Mouse (Mus musculus) brain, embryonic 14.5 days (tissue): ENCODE measurements around the gene Sec1. TPM values are rescaled to one million over a fixed set of nuclear protein-coding genes. Genes with fewer than 3 reads are reported as not detected.

ENCODE experiments used
- DNase-seq: peaks from one replicate; pipeline ENCODE4 v3.0.0-alpha.2; 2011; ENCODE audit warnings: low read depth
- CTCF ChIP-seq: fragments of 200-500 bp; IDR thresholded peaks from 2 replicates; pipeline ENCODE4 v1.5.1; 2012; ENCODE audit warnings: inconsistent platforms, mild to moderate bottlenecking, moderate library complexity, borderline replicate concordance; ENCODE audit not compliant: insufficient read depth, insufficient read length; ENCODE audit errors: extremely low read depth
- POLR2A ChIP-seq: fragments of 200-500 bp; IDR thresholded peaks from 2 replicates; pipeline ENCODE4 v1.6.1; 2012; ENCODE audit warnings: mild to moderate bottlenecking, inconsistent platforms, borderline replicate concordance; ENCODE audit not compliant: poor library complexity, insufficient read depth, insufficient read length, severe bottlenecking; ENCODE audit errors: extremely low read depth
- polyA plus RNA-seq: library from polyadenylated mRNA; depleted of rRNA; stranded (reverse); fragments of >200 nt; gene quantifications from 2 replicates; pipeline ENCODE4 v1.2.3, GENCODE M21; 2012

Gene Sec1
- polyA plus RNA-seq, 1 experiment, result 0.66 TPM

DNA sequence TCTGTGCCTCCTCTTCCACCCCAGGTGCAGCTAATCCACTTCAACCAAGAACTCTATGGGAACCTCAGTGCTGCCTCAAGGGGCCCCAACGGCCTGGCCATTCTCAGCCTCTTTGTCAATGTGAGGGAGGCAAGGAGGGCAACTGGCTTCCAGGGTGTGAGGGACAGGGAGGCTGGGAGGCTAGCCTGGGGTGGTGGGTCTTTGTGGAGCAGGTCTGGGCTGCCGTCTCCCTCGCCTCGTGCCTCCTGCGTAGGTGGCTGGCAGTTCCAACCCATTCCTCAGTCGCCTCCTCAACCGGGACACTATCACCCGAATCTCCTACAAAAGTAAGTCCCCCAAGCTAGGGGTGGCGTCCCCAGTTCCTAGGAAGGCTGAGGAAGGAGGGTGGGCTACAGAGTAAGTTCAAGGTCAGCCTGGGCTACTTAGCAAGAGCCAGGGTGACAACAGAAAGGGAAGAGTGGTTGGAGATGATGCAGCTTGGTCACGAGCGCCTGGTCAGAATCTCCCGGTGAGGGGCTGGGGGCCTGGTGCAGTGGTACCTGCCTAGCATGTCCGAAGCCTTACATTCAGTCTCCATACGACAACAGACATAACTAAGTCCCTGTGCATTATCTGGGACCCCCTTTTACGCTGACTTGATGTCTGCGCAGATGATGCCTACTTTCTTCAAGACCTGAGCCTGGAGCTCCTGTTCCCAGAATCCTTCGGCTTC, 8.8 kb upstream of the Sec1 start:
- TF ChIP-seq CTCF (no peak), POLR2A (no peak)

DNA sequence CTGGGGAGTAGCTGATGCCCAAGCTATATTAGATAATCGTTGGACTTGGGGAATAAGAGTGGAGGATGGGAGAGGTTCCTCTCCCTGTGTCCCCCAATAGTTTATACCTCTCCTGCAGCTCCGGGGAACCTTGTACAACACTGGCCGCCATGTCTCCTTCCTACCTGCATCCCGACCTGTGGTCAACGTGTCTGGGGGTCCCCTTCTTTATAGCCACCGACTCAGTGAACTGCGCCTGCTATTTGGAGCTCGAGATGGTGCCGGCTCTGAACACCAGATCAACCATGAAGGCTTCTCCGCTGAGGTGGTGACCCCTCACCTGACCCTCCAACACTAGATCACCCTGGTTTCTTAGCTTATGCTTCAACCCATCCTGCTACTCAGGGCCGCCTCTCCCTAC, 8.1 kb upstream of the Sec1 start:
- DNase-seq, result no peak
- TF ChIP-seq CTCF, result no peak
- no peak for TF ChIP-seq POLR2A

More for the DNA sequence above, 8.8 kb upstream of the Sec1 start:
- no peak for DNase-seq

DNA sequence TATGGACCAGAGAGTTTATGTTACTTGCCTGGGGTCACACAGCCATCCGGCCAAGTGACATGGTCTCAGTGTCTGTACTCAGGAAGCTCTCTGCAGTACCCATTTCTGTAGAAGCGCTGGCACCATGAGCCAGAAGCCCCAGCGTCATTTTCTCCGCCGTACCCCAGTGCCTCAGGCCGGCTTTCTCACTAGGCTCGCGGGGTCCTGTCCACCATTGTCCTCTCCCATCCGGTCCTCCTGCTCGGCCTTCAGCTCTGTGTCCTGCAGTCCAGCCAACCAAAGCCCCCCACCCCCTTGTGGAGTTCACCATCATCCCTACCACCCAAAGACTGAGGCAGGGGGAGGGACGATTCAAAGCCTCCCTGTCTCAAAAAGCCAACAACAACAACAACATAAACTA, 7.4 kb upstream of the Sec1 start:
- TF ChIP-seq POLR2A, result no peak
- no peak for TF ChIP-seq CTCF
- DNase-seq, result no peak

DNA sequence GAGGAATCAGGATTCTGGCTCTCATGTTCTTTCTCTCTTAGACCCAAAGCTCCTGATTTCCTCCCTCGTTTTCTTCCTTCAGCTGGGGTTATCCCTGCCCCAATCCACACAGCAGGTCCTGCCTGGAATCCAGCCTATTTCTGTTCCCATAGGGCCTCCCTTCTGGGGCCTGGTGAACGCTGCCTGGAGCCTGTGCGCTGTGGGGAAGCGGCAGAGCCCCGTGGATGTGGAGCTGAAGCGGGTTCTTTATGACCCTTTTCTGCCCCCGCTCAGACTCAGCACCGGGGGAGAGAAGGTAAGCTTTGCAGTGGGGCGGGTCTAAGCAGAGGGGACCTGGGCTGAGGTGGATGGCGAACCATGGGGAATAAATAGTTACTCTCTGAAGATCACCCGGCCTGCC, 6.9 kb upstream of the Sec1 start:
- TF ChIP-seq POLR2A (no peak), CTCF (no peak)
- DNase-seq, result no peak

DNA sequence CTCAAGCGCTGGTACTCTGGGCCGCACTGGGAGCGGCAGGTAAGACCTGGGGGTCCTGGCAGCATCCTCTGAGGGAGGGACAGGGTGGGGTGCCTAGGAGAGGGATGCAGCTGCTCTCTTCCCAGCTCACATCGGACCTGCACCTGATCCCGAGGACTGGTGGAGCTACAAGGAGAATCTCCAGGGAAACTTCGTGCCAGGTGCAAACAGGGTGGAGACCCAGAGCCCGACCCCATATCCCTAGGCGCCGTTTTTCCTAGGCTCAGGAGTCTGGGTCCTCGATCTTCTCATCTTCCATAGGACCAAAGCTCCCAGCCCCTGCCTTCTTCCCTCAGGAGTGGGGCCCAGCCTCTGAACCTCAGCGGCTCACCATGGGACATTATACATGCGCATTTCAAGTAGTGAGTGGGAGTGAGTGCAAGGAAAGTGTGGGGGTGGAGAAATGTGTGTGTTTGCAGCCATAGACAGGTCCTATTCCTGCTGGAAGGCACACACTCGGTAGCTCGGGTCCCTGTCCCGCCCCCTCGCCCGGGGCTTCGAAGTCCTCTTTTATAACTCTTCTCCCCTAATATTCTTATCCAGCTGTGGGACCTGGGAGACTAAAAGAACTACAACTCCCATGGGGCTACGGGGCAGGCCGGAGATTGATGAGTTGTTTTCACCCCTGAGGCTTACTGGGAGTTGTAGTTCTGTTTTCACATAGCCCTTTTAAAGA, 6.3 kb upstream of the Sec1 start:
- TF ChIP-seq POLR2A, result no peak
- no peak for TF ChIP-seq CTCF
- peak; percentile 92 for DNase-seq

DNA sequence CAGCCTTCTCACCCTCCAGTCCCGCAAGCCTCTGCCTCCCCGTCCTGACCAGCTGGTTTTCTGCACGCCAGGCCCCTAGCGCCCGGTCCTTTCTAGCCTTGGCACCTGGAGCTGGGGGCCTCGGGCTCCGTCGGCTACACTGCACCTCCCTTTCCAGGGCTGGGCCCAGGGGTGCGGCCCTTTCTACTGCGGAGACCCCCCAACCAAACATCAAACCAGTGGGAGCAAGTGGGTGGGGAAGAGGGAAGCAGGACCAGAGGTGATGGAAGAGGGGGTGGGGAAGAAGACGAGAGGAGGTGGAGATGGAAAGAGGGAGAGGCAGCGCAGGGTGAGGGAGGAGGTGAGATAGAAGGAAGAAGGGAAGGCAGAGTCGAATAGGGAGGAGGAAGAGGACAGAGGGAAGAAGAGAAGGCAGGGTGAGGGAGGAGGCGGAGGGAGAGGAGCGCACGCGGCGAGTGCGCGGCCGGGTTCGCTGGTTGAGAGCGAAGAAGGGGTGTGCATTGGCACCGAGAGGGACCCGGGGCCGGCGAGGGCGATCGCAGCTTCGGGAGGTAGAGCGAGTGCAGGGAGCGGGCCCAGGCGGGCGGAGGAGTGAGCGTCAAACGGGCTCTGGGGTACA, 5.4 kb upstream of the Sec1 start, which contains the start of gene Car11:
Gene Car11, plus strand, starts transcription at position 321 of the 619 bp plus-strand sequence.
- TF ChIP-seq CTCF (no peak), POLR2A (no peak)
- DNase-seq, result peak; percentile 41

DNA sequence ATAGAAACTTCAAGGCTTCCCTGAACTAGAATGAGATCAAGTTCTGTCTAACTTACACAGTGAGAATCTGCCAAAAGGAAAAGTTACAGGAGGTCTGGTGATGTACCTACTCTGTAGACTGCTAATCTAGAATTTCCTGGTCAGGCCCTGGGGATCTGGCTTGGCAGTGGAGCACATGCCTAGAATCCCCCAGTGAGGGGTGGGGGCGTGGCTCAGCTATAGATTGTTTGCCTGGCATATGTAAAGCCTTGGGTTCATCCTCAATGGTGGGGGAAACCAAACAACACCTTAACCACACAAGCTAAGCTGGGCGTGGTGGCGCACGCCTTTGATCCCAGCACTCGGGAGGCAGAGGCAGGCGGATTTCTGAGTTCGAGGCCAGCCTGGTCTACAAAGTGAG, 3.7 kb upstream of the Sec1 start:
- no peak for TF ChIP-seq POLR2A
- no peak for TF ChIP-seq CTCF

DNA sequence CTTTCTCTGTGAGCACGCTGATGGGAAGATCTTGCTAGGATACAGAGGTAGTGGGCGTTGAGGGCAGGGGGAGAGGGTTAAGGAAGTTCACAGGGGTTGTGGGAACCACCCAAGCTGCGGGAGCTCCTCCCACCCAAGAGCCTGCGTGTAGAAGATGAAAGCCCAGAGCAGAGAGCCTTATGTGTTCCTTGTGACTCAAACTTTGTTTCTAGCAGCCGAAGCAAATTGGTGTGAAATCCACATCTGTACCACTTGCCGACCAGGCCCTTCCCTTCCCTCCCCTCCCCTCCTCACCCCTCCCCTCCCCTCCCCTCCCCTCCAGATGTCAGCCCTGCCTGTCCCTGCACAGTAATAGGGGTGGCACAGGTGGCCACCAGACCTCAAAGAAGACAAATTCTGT, 896 bp upstream of the Sec1 start:
- TF ChIP-seq CTCF (no peak), POLR2A (no peak)
- peak; percentile 13 for DNase-seq

More for the DNA sequence above, 3.7 kb upstream of the Sec1 start:
- no peak for DNase-seq

DNA sequence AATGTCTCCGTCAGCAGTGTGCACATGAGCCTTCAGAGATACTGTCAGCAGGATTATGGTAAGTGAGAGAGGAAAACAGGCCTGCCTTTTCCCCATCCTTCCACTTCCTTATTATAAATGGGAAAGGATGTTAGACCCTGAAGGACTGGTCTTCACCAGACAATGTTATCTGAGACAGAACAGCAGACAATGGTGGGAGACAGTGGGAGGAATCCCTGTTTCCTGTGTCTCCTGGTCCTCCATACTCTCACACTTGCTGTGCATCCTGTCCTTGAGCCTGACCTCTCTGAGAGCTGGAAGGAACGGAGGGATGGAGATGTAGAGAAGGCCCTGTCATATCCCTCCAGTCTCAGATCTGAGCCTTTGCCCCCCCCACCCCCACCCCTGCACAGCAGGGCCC, 1.8 kb downstream of the Sec1 start:
- no peak for TF ChIP-seq CTCF
- TF ChIP-seq POLR2A, result no peak
- DNase-seq, result no peak

DNA sequence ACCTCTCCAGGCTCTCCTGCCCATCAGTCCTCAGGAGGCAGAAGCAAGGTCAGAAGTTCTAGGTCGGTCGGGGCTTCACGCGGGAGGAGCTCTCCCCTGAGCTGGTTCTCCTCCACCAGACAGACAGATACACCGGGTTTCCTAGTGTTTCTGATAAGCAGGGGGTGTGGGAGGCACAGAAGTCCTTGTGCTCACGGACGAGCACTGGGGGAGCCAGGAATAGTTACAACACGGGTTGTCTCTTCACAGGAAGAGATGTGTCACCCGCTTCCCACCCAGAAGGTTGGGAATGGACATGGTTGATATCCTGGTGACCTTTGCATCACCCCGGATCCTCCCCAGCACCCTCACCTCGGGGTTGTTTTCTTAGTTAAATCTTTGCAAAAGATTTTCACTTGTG, 4.4 kb downstream of the Sec1 start:
- TF ChIP-seq POLR2A, result no peak
- no peak for TF ChIP-seq CTCF
- no peak for DNase-seq

DNA sequence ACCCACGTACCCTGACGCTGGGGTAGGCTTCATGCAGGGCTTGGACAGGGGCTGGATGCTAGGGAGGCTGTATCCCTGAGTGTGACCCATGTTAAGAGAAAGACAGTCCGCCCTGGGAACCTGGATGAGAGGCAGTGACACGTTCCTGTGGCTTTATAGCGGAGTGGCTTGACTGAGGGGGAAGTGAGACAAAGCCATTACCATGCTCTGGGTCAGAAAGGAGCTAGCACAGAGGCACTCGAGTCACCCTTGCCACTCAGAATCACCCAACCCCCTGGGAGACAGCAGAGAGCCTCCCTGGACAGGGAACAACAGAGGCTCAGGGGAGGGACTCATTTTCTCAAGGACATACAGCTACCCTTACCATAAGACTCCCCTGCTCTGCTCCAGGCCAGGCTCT, 5.1 kb downstream of the Sec1 start:
- no peak for DNase-seq
- TF ChIP-seq CTCF (no peak), POLR2A (no peak)

DNA sequence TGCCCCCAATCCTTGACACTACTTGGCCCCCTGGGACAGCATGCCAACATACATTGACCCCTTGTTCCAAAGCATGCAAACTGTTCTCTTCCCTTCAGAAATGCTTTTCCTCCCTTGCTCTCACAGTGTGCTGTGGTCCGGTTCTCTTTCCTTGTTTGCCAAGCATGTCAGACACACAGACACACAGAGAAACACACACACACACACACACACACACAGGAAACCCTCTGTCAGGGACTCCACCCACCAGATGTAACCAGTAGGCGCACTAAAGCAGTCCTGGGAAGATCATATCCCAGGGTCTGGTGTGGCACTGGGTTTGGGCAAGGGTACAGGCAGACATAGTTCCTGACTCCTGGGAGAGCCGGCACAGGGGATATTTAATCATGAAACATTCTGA, 7.4 kb downstream of the Sec1 start:
- TF ChIP-seq CTCF (no peak), POLR2A (no peak)
- no peak for DNase-seq

DNA sequence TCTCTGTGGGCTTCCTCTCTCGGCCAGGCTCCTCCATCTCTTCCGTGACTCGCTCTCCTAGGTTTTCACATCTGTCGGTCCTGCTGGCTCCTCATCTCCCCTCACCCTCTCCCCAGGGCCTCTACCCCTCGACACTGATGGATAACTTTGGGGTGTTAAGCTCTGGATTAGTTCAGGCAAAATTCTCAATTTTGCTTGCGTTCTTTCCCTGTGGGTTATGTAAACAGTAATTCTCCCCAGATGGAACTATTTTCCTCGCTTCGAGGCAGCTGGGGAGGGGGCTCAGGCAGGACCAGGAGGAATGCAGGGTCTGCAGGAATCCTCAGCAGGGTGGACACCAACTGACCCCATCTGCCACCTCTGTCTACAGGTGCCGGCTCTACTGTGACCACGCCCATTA, 8.4 kb downstream of the Sec1 start:
- no peak for TF ChIP-seq CTCF
- TF ChIP-seq POLR2A, result no peak

More for the DNA sequence above, 8.4 kb downstream of the Sec1 start:
- DNase-seq, result no peak
